Mouse (Mus musculus) lung, postnatal 0 days (tissue): ENCODE results near the gene Acot6. TPM values are rescaled to one million over a fixed set of nuclear protein-coding genes. Genes with fewer than 3 reads are reported as not detected.

ENCODE experiments used
- ATAC-seq: fragments of 200-750 bp; cut with Nextera tagmentation; 2 replicates; pipeline ENCODE4 v1.8.0; 2017; ENCODE audit warnings: moderate library complexity
- DNase-seq: peaks from one replicate; pipeline ENCODE4 v3.0.0-alpha.2; 2016; ENCODE audit warnings: low spot score
- H3K27ac ChIP-seq: fragments of 300-500 bp; sonication (generic); 2 replicates; pipeline ENCODE4 v1.5.1; 2014; ENCODE audit warnings: antibody characterized with exemption, mild to moderate bottlenecking, low read length, mixed read lengths
- H3K27me3 ChIP-seq: fragments of 300-500 bp; sonication (generic); replicated peaks from 2 replicates; pipeline ENCODE4 v1.6.1; 2014; ENCODE audit warnings: low read length, mixed read lengths; ENCODE audit not compliant: insufficient read depth
- H3K36me3 ChIP-seq: fragments of 300-500 bp; sonication (generic); 2 replicates; pipeline ENCODE4 v1.6.1; 2014; ENCODE audit warnings: low read length, mixed read lengths; ENCODE audit not compliant: insufficient read depth
- H3K4me1 ChIP-seq: fragments of 300-500 bp; sonication (generic); 2 replicates; pipeline ENCODE4 v1.6.1; 2014; ENCODE audit warnings: antibody characterized with exemption, low read depth, low read length, mixed read lengths; ENCODE audit not compliant: insufficient read depth
- H3K4me2 ChIP-seq: fragments of 300-500 bp; sonication (generic); replicated peaks from 2 replicates; pipeline ENCODE4 v1.6.1; 2014; ENCODE audit warnings: low read depth, mild to moderate bottlenecking, low read length, moderate library complexity, mixed read lengths
- H3K4me3 ChIP-seq: fragments of 300-500 bp; sonication (generic); 2 replicates; pipeline ENCODE4 v1.5.1; 2014; ENCODE audit warnings: low read depth, low read length
- H3K9ac ChIP-seq: fragments of 300-500 bp; sonication (generic); replicated peaks from 2 replicates; pipeline ENCODE4 v1.6.1; 2014; ENCODE audit warnings: low read depth, mild to moderate bottlenecking
- H3K9me3 ChIP-seq: fragments of 300-500 bp; sonication (generic); 2 replicates; pipeline ENCODE4 v1.6.1; 2016; ENCODE audit warnings: low read length, mixed read lengths
- CTCF ChIP-seq: IDR thresholded peaks from 2 replicates; pipeline ENCODE4 v1.5.1; 2016; ENCODE audit warnings: antibody characterized with exemption, mild to moderate bottlenecking
- EP300 ChIP-seq: IDR thresholded peaks from 2 replicates; pipeline ENCODE4 v1.6.1; 2016; ENCODE audit warnings: antibody characterized with exemption, mild to moderate bottlenecking, control low read depth
- WGBS: fragments of 180-500 bp; shearing (Covaris S2); extraction: QIAGEN DNeasy Blood & Tissue Kit; methylation state at CpG from one replicate; pipeline ENCODE4 v1.1.7; 2014; 5-methylcytosine and 5-hydroxymethylcytosine counted together
- polyA plus RNA-seq: library from polyadenylated mRNA; unstranded; fragments of >200 nt; fragmentation: Nextera tagmentation; extraction: Ambion mirVana; gene quantifications from 2 replicates; pipeline ENCODE4 v1.2.1, GENCODE M21; 2015

The Acot6 gene
- polyA plus RNA-seq, 1 experiment from 2014 or later, result 1.1 TPM

GRCm38 (mm10) chr12:84147954-84148621, 47.6 kb downstream of the Acot6 start, which contains the start of gene Pnma1:
TSS of gene Pnma1 (minus strand) at chr12:84148489.
- Histone ChIP-seq H3K27ac (peak within 1 kb of the TSS; percentile 32; the same call in 1 of the 2 replicates), H3K4me2 (peak within 1 kb of the TSS; percentile 73), H3K4me3 (peak within 1 kb of the TSS; percentile 35), H3K9me3 (no peaks in the 10 kb centered on the region), H3K4me1 (no peaks in the 10 kb centered on the region; the same call in 1 of the 2 replicates), H3K27me3 (no peaks in the 10 kb centered on the region), H3K36me3 (peaks cover 8% of the 10 kb centered on the region), H3K9ac (peak within 1 kb of the TSS; percentile 27; the same call in 1 of the 2 replicates)
- ATAC-seq (peak; percentile 84), DNase-seq (peak; percentile 72)
- TF ChIP-seq EP300 (no peak), CTCF (peak; percentile 73)
- 3% methylated on average over 48 of the region's 50 CpGs for WGBS

DNA sequence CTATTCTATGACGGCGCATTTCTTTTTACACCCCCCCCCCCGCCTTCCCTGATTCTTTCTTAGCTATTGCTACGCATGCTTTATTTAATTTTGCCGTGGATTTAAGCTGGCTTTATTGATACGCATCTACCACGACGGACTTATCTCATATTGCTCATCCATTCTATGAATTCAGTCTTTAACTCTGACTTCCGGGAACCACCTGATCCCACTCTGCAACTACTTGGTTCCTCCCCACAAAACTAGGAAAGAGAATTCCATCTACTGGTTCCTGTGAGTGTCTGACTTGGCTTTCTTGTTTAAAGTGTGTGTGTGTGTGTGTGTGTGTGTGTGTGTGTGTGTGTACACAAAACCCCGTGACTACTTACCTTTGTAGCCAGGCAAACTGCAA, 48.2 kb downstream of the Acot6 start:
- peak overlapping the region; percentile 35 for H3K4me3 ChIP-seq
- no peak overlapping the region for H3K27ac ChIP-seq
- no peaks in the 10 kb centered on the region for H3K27me3 ChIP-seq
- WGBS, result 13% methylated on average over 10 of the region's 10 CpGs
- H3K9me3 ChIP-seq, result no peaks in the 10 kb centered on the region
- peak; percentile 35 for DNase-seq
- TF ChIP-seq EP300 (no peak), CTCF (no peak)
- H3K4me2 ChIP-seq, result peak overlapping the region; percentile 73
- peak overlapping the region; percentile 27; the same call in 1 of the 2 replicates for H3K9ac ChIP-seq
- no peaks in the 10 kb centered on the region; the same call in 1 of the 2 replicates for H3K4me1 ChIP-seq
- 0 out of 2 replicates have a peak, but pooled peaks have one; percentile 10 for ATAC-seq
- H3K36me3 ChIP-seq, result peaks cover 14% of the 10 kb centered on the region

- Histone ChIP-seq H3K27ac (no peak overlapping the region), H3K4me3 (no peak overlapping the region), H3K4me2 (no peak overlapping the region), H3K27me3 (no peaks in the 10 kb centered on the region), H3K4me1 (no peaks in the 10 kb centered on the region; the same call in 1 of the 2 replicates), H3K36me3 (peaks cover 14% of the 10 kb centered on the region), H3K9ac (no peak overlapping the region), H3K9me3 (no peaks in the 10 kb centered on the region)
- 94% methylated on average over 15 of the region's 15 CpGs for WGBS
- DNase-seq, result no peak
- no peak for TF ChIP-seq CTCF
- no peak for TF ChIP-seq EP300
- no peak for ATAC-seq
These were observed 49.5 kb downstream of the Acot6 start for GRCm38 (mm10) chr12:84149971-84150370.

GRCm38 (mm10) chr12:84150976-84151375, 50.5 kb downstream of the Acot6 start:
- no peaks in the 10 kb centered on the region for H3K9me3 ChIP-seq
- 36% methylated on average over 6 of the region's 6 CpGs for WGBS
- H3K9ac ChIP-seq, result no peak overlapping the region
- no peak overlapping the region for H3K4me2 ChIP-seq
- H3K4me3 ChIP-seq, result no peak overlapping the region
- no peaks in the 10 kb centered on the region for H3K27me3 ChIP-seq
- ATAC-seq, result no peak
- H3K4me1 ChIP-seq, result no peaks in the 10 kb centered on the region; the same call in 1 of the 2 replicates
- H3K36me3 ChIP-seq, result peaks cover 15% of the 10 kb centered on the region
- DNase-seq, result peak; percentile 19
- TF ChIP-seq CTCF (no peak), EP300 (no peak)
- H3K27ac ChIP-seq, result no peak overlapping the region

DNA sequence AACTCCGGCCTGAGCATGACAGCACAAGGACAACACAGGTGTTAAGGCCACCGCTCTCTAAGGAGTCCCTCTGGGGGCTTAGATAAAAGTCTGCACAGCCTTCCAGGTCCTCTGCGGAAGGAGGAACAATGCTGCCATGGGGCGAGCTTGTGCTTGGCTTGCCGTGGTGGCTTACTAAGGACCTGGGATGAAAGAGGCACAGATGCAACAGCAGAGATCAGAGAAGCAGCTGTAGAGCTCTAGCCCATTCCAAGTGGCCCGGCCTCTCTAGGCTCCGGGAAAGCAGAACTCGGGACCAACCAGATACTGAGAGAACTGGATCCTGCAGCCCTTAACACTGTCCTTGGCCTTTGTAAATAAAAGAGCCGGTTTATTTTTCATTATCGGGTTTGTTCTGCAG, 51.5 kb downstream of the Acot6 start:
- ATAC-seq, result no peak
- Histone ChIP-seq H3K4me3 (no peak overlapping the region), H3K27me3 (no peaks in the 10 kb centered on the region), H3K4me1 (no peaks in the 10 kb centered on the region; the same call in 1 of the 2 replicates), H3K36me3 (peaks cover 23% of the 10 kb centered on the region), H3K27ac (no peak overlapping the region), H3K9ac (no peak overlapping the region), H3K9me3 (no peaks in the 10 kb centered on the region), H3K4me2 (no peak overlapping the region)
- TF ChIP-seq EP300 (no peak), CTCF (no peak)
- WGBS, result 78% methylated on average over 10 of the region's 10 CpGs
- no peak for DNase-seq

DNA sequence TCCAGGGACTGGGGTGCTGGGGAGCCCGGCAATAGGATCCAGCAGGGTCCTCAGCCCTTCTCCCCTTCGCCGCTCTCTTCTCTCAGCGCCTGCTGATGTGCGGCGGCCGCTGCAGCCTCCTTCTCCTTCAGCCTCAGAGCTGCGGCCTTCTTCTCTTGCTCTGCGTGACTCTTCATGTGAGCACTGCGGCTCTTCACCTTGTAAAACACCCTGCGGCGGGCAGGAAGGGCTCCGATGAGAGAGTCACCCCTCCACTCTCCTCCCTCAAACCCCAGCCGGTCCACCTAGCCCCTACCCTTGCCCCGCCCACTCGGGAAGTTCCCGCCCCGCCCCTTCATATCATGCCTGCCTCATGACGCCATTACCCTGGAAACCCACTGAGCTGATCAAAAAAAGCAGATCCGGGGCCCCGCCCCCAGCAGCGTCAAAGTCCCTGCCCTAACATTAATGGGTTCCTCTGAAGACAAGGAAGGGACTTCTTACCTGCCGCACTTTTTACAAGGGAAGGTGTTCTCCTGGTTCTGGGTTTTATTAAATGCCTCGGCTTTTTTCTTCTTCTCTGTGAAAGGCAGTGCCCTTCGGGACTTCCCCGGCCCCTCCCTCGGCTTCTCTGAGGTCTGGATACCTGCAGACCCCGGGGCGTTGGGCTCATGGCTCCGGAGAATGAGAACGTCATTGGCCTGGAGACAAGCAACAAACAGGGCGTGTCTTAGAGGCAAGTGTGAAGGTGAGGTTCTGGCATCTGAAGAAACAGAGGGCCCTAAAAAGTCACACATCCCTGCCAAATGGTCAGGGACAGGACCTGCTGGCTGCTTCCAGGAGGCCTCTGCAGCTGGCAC, 52.1 kb downstream of the Acot6 start:
- Histone ChIP-seq H3K4me2 (no peak overlapping the region), H3K4me1 (no peaks in the 10 kb centered on the region; the same call in 1 of the 2 replicates), H3K4me3 (no peak overlapping the region), H3K36me3 (peaks cover 26% of the 10 kb centered on the region), H3K27ac (no peak overlapping the region), H3K27me3 (no peaks in the 10 kb centered on the region), H3K9ac (no peak overlapping the region), H3K9me3 (no peaks in the 10 kb centered on the region)
- WGBS, result 64% methylated on average over 32 of the region's 32 CpGs
- TF ChIP-seq CTCF (no peak), EP300 (no peak)
- DNase-seq (peak; percentile 32), ATAC-seq (no peak)
